Mouse (Mus musculus) embryonic facial prominence, embryonic 14.5 days (tissue): ENCODE results near the gene Fam166a. TPM values are rescaled to one million over a fixed set of nuclear protein-coding genes. Genes with fewer than 3 reads are reported as not detected.
A peak's percentile ranks its signal among the peaks of the same experiment; 100 is the strongest.
"Not testable (repeated sequence)": the region's sequence is repeated elsewhere in the genome, so short reads cannot be mapped to it uniquely, and the experiment has no call there.

Experiments
- ATAC-seq: fragments of 200-750 bp; cut with Nextera tagmentation; 2 replicates; pipeline ENCODE4 v1.8.0; 2017; ENCODE audit warnings: low read depth, moderate number of reproducible peaks, moderate TSS enrichment
- DNase-seq: peaks from one replicate; pipeline ENCODE4 v3.0.0-alpha.2; 2015; ENCODE audit warnings: low spot score
- H3K27ac ChIP-seq: fragments of 300-500 bp; sonication (generic); replicated peaks from 2 replicates; pipeline ENCODE4 v1.5.1; 2014; ENCODE audit warnings: low read depth, mild to moderate bottlenecking, low read length, moderate library complexity
- H3K27me3 ChIP-seq: fragments of 300-500 bp; sonication (generic); replicated peaks from 2 replicates; pipeline ENCODE4 v1.6.1; 2014; ENCODE audit warnings: low read length; ENCODE audit not compliant: control insufficient read depth, insufficient read depth
- H3K36me3 ChIP-seq: fragments of 300-500 bp; sonication (generic); 2 replicates; pipeline ENCODE4 v1.6.1; 2014; ENCODE audit warnings: low read length, mixed read lengths; ENCODE audit not compliant: control insufficient read depth, insufficient read depth
- H3K4me1 ChIP-seq: fragments of 300-500 bp; sonication (generic); 2 replicates; pipeline ENCODE4 v1.6.1; 2014; ENCODE audit warnings: antibody characterized with exemption, low read length; ENCODE audit not compliant: control insufficient read depth, insufficient read depth
- H3K4me2 ChIP-seq: fragments of 300-500 bp; sonication (generic); 2 replicates; pipeline ENCODE4 v1.6.1; 2014; ENCODE audit warnings: low read depth, mild to moderate bottlenecking, low read length, moderate library complexity, mixed read lengths
- H3K4me3 ChIP-seq: fragments of 300-500 bp; sonication (generic); 2 replicates; pipeline ENCODE4 v1.5.1; 2014; ENCODE audit warnings: low read depth, mild to moderate bottlenecking, low read length
- H3K9ac ChIP-seq: fragments of 300-500 bp; sonication (generic); 2 replicates; pipeline ENCODE4 v1.6.1; 2014; ENCODE audit warnings: low read depth, mild to moderate bottlenecking, low read length, moderate library complexity, mixed read lengths
- H3K9me3 ChIP-seq: fragments of 300-500 bp; sonication (generic); 2 replicates; pipeline ENCODE4 v1.6.1; 2016; ENCODE audit warnings: low read length; ENCODE audit not compliant: control insufficient read depth
- WGBS: fragments of 180-500 bp; shearing (Covaris S2); extraction: QIAGEN DNeasy Blood & Tissue Kit; methylation state at CpG from one replicate; pipeline ENCODE4 v1.1.7; 2014; 5-methylcytosine and 5-hydroxymethylcytosine counted together
- polyA plus RNA-seq: library from polyadenylated mRNA; unstranded; fragments of >200 nt; fragmentation: Nextera tagmentation; extraction: Ambion mirVana; gene quantifications from 2 replicates; pipeline ENCODE4 v1.2.1, GENCODE M21; 2014

The Fam166a gene
- polyA plus RNA-seq, 1 experiment from 2014 or later, result not detected

DNA sequence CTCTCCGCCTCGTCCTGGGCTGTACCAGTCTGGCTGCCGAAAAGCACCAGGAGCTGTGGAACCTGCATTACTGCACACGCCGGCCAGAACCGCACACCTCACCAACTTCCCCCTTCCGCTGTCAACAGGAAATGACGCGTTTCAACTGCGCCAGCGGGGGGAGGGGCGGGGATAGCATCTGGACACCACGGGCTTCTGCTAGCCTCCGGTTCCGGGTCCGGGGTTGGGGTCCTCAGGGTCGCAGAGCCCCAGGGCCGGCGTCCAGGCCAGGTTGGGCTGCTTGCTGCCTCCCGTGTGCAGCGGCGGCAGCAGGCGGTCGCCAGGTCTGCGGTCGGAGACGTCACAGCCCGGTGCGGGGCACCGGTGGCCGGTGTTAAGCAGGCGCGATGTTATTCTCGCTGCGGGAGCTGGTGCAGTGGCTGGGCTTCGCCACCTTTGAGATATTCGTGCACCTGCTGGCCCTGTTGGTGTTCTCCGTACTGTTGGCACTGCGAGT lies 36.8 kb downstream of the Fam166a start, which contains the start of gene Tmem203:
Tmem203 (plus strand) TSS at position 156 of the 496 bp plus-strand sequence.
- Histone ChIP-seq H3K9ac (peak within 1 kb of the TSS; percentile 77), H3K27me3 (no peaks in the 10 kb centered on the region), H3K4me1 (peaks cover 10% of the 10 kb centered on the region; the same call in 1 of the 2 replicates), H3K27ac (peak within 1 kb of the TSS; percentile 65), H3K4me2 (peak within 1 kb of the TSS; percentile 90), H3K36me3 (peaks cover 12% of the 10 kb centered on the region; the same call in 1 of the 2 replicates), H3K4me3 (peak within 1 kb of the TSS; percentile 78), H3K9me3 (no peaks in the 10 kb centered on the region)
- WGBS, result 0% methylated on average over 20 of the region's 39 CpGs
- peak; percentile 93 for ATAC-seq
- DNase-seq, result peak; percentile 92

DNA sequence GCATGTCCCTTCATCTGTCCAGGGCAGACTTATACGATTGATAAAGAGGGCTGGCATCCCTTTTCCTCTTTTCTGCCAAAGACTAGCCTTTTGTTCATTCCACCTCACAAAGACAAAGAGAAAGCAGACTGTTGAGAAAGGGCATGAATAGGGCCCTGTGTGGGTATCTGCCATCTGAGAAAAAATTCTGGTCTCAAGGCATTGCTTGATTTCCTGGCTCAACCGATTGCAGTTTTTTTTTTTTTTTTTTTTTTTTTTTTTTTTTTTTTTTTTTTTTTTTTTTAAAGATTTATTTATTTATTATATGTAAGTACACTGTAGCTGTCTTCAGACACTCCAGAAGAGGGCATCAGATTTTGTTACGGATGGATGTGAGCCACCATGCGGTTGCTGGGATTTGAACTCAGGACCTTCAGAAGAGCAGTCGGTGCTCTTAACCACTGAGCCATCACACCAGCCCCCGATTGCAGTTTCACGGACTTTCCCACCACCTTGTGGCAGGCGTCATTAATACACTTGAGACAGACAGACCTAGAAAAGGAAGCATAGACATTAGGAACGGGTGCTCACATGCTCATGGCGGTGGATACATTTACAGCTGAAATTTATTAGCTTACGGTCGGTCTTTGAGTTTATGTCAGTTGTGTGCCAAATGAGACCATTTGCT lies 38.0 kb downstream of the Fam166a start:
- WGBS, result 56% methylated on average over 10 of the region's 12 CpGs

DNA sequence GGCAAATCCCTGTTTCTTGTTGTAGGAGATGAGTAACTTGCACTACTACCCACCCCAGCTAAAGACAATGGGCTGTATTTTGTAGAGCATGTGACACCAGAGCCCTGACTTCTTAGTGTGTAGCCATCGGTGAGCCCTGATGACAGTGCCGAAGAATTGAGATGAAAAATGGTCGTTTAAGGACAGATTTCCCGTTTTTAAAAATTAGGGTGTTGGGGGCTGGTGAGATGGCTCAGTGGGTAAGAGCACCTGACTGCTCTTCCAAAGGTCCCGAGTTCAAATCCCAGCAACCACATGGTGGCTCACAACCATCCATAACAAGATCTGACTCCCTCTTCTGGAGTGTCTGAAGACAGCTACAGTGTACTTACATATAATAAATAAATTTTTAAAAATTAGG lies 38.7 kb downstream of the Fam166a start:
- ATAC-seq, result not testable (repeated sequence)
- WGBS, result 81% methylated on average over 5 of the region's 5 CpGs

More for the DNA sequence above, 38.0 kb downstream of the Fam166a start:
- not testable (repeated sequence) for H3K27ac ChIP-seq, ATAC-seq, H3K36me3 ChIP-seq, H3K4me1 ChIP-seq, H3K27me3 ChIP-seq, DNase-seq, H3K9me3 ChIP-seq
- peak overlapping the region; percentile 77; the same call in 1 of the 2 replicates for H3K9ac ChIP-seq
- H3K4me3 ChIP-seq, result peak overlapping the region; percentile 78
- H3K4me2 ChIP-seq, result peak overlapping the region; percentile 90

DNA sequence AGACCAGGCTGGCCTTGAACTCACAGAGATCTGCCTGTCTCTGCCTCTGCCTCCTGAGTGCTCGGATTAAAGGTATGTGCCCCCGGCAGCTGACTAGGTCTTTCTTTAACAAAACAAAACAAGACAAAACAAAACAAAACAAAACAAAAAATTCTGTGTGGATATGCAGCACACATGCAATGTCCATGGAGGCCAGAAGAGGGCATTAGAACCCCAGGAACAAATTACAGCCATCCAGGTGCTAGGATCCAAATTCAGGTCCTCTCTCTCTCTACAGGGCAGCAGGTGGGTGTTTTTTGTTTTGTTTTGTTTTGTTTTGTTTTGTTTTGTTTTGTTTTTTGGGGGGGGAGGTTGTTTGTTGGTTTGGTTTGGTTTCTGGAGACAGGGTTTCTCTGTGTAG lies 40.3 kb downstream of the Fam166a start:
- ATAC-seq, result no peak
- Histone ChIP-seq H3K27me3 (peaks cover 11% of the 10 kb centered on the region), H3K36me3 (no peaks in the 10 kb centered on the region), H3K4me1 (peaks cover 22% of the 10 kb centered on the region), H3K4me2 (no peak overlapping the region), H3K27ac (no peak overlapping the region), H3K9ac (no peak overlapping the region), H3K9me3 (no peaks in the 10 kb centered on the region), H3K4me3 (no peak overlapping the region)
- 51% methylated on average over 2 of the region's 2 CpGs for WGBS
- DNase-seq, result no peak

More for the DNA sequence above, 38.7 kb downstream of the Fam166a start:
- not testable (repeated sequence) for H3K36me3 ChIP-seq, H3K4me3 ChIP-seq, DNase-seq, H3K9me3 ChIP-seq, H3K4me2 ChIP-seq, H3K9ac ChIP-seq, H3K27ac ChIP-seq, H3K27me3 ChIP-seq
- H3K4me1 ChIP-seq, result peaks cover 13% of the 10 kb centered on the region; the same call in 1 of the 2 replicates

DNA sequence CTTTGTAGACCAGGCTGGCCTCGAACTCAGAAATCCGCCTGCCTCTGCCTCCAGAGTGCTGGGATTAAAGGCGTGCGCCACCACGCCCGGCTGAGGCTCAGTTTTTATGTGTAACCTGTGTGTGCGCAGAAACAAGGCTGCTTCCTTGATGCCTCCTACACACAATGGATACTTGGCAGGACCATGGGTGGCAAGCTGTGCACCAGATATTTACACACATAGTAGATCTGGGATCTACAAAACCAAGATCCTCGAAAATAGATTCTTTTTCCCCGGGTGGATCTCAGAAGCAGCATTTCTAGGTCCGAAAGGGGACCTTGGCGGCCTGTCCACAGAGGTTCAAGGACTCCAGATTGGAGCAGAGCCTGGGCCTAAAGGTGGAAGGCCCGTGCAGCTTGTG lies 43.3 kb downstream of the Fam166a start:
- Histone ChIP-seq H3K9me3 (no peaks in the 10 kb centered on the region), H3K4me2 (peak overlapping the region; percentile 98), H3K27me3 (peaks cover 16% of the 10 kb centered on the region), H3K9ac (peak overlapping the region; percentile 69), H3K4me3 (peak overlapping the region; percentile 75), H3K4me1 (peaks cover 21% of the 10 kb centered on the region), H3K27ac (no peak overlapping the region; the same call in 1 of the 2 replicates), H3K36me3 (no peaks in the 10 kb centered on the region)
- ATAC-seq (no peak; the same call in 1 of the 2 replicates), DNase-seq (no peak)
- WGBS, result 43% methylated on average over 12 of the region's 12 CpGs

DNA sequence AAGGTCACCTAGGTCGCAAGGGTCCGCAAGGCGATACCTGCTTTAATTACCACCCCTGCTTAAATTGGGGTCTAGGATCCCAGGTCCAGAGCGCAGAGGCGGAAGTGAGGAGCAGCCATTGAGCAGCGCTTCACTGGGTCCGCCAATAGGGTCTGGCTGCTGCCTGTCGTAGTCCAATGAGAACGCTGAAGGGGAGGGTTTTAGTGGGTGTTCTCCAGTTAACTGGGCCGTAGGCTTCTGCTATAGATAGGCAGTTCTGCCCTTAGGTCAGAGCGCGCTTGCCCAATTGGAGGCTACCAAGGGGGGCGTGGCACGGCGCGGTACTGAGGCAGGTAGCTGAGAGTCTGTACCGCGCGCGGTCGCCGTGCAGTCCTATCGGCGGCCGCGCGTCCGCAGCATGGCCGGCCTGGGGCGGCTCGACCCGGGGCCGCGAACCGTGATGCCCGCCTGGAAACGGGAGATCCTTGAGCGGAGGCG lies 43.8 kb downstream of the Fam166a start, which contains the start of gene Tprn:
Tprn (plus strand) TSS at position 328 of the 477 bp plus-strand sequence.
- Histone ChIP-seq H3K27me3 (peaks cover 16% of the 10 kb centered on the region), H3K9ac (peak within 1 kb of the TSS; percentile 69), H3K4me2 (peak within 1 kb of the TSS; percentile 98), H3K9me3 (no peaks in the 10 kb centered on the region), H3K36me3 (no peaks in the 10 kb centered on the region), H3K27ac (no peak within 1 kb of the TSS; the same call in 1 of the 2 replicates), H3K4me3 (peak within 1 kb of the TSS; percentile 75), H3K4me1 (peaks cover 21% of the 10 kb centered on the region)
- 1% methylated on average over 9 of the region's 39 CpGs for WGBS
- DNase-seq (peak; percentile 99), ATAC-seq (peak; percentile 99)

DNA sequence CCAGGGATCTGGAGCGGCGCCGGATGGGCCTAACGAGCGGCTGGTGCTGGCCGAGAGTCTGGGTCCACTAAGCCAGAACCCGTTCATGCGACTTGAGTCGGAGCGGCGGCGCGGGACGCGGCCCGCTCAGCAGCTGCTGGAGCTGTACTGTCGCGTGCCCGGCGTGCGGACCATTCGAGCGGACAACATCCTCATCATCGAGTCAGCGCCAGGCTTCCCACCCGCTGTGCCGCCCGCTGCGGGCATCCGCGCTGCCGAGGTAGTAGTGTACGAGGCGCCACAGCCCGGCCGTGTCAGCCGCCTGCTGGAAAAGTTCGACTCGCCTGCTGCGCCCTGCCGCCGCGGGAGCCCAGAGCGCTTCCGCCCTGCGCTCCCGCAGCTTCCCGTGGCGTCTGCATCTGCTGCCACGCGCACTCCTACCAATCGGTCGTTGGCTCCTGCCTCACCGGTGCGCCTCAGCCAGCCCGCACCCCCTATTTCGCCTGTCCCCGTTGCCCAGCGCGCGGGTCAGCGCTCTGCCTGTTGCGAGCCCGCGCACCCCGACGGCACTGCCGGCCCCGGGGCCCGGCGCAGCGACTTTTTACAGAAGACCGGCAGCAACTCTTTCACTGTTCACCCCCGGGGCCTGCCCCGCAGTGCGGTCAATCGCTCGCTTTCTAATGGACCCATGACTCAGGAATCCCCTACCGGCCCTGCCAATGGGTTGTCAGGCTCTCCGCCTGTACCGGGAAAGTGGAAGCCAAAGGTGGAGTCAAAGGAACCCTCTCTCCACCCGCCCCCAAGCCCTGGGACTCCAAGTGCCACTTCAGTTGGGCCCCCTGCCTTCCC lies 44.5 kb downstream of the Fam166a start:
- Histone ChIP-seq H3K4me3 (peak overlapping the region; percentile 75), H3K36me3 (no peaks in the 10 kb centered on the region), H3K9ac (peak overlapping the region; percentile 69), H3K27ac (no peak overlapping the region; the same call in 1 of the 2 replicates), H3K27me3 (peaks cover 16% of the 10 kb centered on the region), H3K9me3 (no peaks in the 10 kb centered on the region), H3K4me2 (peak overlapping the region; percentile 98), H3K4me1 (peaks cover 21% of the 10 kb centered on the region)
- no peak for DNase-seq
- ATAC-seq, result peak; percentile 1
- 0% methylated on average over 37 of the region's 82 CpGs for WGBS

DNA sequence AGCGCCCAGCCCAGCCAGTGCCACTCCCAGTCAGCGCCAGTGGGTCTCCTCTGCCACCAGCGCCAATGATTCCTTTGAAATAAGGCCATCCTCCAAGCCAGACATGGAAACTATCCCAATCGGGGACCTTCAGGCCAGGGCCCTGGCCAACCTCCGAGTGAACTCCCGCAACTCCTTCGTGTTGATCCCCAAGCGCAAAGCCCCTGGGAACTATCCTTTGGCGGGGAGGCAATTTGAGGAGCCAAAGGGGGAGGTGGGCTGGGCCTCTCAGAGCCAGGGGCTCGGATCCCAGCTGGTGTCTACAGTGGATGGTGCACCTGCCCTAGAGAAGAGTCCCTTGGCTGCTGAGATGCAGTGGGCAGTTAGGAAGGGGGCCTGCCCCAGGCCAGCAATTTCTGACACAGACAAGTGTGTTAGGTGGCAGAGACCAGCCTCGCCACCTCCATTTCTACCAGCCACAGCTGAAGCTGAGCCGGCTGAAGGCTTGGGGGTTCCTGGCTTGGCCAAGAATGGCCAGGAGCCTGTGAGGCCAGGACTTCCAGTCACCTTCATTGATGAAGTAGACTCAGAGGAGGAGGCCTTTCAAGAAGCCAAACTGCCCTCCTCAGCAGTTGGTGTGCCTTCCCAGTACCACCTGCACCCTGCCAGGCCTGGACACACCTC lies 45.2 kb downstream of the Fam166a start:
- Histone ChIP-seq H3K27me3 (peaks cover 16% of the 10 kb centered on the region), H3K4me2 (peak overlapping the region; percentile 98), H3K4me1 (peaks cover 21% of the 10 kb centered on the region), H3K27ac (no peak overlapping the region), H3K9me3 (no peaks in the 10 kb centered on the region), H3K36me3 (peaks cover 5% of the 10 kb centered on the region; the same call in 1 of the 2 replicates), H3K4me3 (peak overlapping the region; percentile 75), H3K9ac (peak overlapping the region; percentile 69)
- ATAC-seq, result no peak
- WGBS, result 23% methylated on average over 12 of the region's 12 CpGs
- no peak for DNase-seq
